Mouse (Mus musculus): ENCODE measurements around the gene Msrb3.

The Msrb3 gene

GRCm38 (mm10) chr10:120744441-120745137 is 154.3 kb downstream of the Msrb3 start:
- no peak for DNase-seq

GRCm38 (mm10) chr10:120736508-120737069 is 162.3 kb downstream of the Msrb3 start:
- no peak for DNase-seq

DNA sequence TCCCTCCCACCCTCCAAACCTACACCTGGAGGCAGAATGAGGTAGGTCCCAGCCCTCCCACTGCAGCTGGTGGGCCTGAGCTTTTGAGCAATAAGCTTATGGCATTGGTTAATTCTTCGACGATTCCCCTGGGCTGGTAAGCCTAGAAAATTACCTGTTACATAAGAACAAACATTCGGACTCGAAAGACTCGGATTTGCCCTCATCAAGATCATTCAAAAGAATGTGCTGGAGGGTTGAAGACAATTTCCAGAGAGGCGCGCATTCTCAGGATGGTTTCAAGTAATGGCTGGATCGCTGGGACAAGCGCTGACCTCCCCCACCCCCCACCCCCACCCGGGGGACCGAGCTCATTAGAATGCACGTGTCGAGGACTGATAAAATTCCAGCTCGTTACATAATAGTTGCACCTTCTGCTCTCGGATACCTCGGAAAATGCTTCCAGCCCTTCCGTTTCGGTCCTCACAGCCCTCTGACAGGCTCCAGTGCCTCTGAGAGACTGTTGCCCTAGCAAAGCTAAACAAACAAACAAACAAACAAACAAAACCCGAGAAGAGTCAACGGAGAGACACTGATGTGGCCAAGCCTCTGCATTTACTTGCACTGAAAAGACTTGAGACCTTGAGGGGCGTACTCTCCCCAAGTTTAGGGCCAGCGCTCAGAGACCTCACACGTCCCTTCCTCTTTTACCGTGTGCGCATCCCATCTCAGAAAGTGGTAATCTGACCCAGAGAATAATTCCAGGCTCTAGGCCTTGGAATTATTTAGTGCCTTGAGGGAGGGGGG is 163.0 kb downstream of the Msrb3 start:
- DNase-seq: no peak

DNA sequence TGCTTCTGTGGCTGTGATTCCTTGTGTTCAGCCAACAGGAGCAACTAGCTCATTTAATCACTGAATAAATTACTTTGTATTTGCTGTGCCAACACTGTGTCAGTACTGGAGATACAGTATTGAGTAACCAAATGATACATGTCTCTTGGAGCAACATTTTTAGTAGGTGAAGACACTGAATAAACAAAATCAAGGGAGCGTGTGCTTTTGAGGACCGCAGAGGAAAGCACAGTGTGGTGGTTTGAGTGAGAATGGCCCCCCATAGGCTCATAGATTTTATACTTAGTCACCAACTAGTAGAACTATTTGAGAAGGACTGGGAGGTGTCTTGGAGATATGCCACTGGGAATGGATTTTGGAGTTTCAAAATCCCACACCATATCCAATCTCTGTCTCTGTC is 164.5 kb downstream of the Msrb3 start:
- DNase-seq: no peak

Measured in right cerebral cortex, adult 18-20 months (tissue).